8 mouse cellular contexts compared by ENCODE assay signal in genomic region chr9:45838434-45839138, GRCm38 (mm10). TPM values are rescaled to one million over a fixed set of nuclear protein-coding genes. Genes with fewer than 3 reads are reported as not detected.
A peak's percentile ranks its signal among the peaks of the same experiment; 100 is the strongest.
DNase-seq lines count a peak whose midpoint lies in the region; ATAC-seq lines count a peak whose summit lies in the region.

Gene Bace1, plus strand, starts transcription at chr9:45838580.

- no peaks in the 10 kb centered on the region for H3K27me3 ChIP-seq in hindbrain, embryonic 11.5 days (ENCODE audit: control insufficient read depth, insufficient read depth, low read length)
- no peaks in the 10 kb centered on the region for H3K27me3 ChIP-seq in lung, embryonic 15.5 days

- H3K4me3 ChIP-seq in hindbrain, embryonic 11.5 days (ENCODE audit: low read depth, low read length): peak within 1 kb of the TSS; percentile 86
- H3K4me3 ChIP-seq in lung, embryonic 15.5 days: peak within 1 kb of the TSS; percentile 86

- H3K4me1 ChIP-seq in hindbrain, embryonic 11.5 days (replicated peaks; ENCODE audit: control insufficient read depth, insufficient read depth, low read length): peaks cover 3% of the 10 kb centered on the region; the same call in 1 of the 2 replicates
- H3K4me1 ChIP-seq in lung, embryonic 15.5 days: peaks cover 24% of the 10 kb centered on the region

- peak within 1 kb of the TSS; percentile 74 for H3K27ac ChIP-seq in hindbrain, embryonic 11.5 days (ENCODE audit: low read depth, low read length)
- peak within 1 kb of the TSS; percentile 53 for H3K27ac ChIP-seq in lung, embryonic 15.5 days

- H3K9ac ChIP-seq in hindbrain, embryonic 11.5 days (ENCODE audit: low read depth, low read length): peak within 1 kb of the TSS; percentile 83
- H3K9ac ChIP-seq in lung, embryonic 15.5 days: peak within 1 kb of the TSS; percentile 74

- DNase-seq in R1 (ENCODE audit: low read depth, low spot score): peak; percentile 82
- peak; percentile 89 to 93 for DNase-seq in cerebellum, postnatal 25 days
- peak; percentile 83 to 85 for DNase-seq in frontal cortex, postnatal 14 days (ENCODE audit: low spot score in 2 of 2)
- DNase-seq in hindbrain, embryonic 11.5 days (ENCODE audit: low spot score): peak; percentile 82
- peak; percentile 89 to 93 for DNase-seq in layer of hippocampus, postnatal 10 days (ENCODE audit: low spot score in 2 of 2)
- DNase-seq in ovary, postnatal 36 days (ENCODE audit: low spot score): peak; percentile 77

- WGBS in hindbrain, embryonic 11.5 days: under 1% methylated on average over 39 of the region's 40 CpGs
- WGBS in lung, embryonic 15.5 days: under 1% methylated on average over 38 of the region's 40 CpGs

- no peaks in the 10 kb centered on the region for H3K9me3 ChIP-seq in hindbrain, embryonic 11.5 days (ENCODE audit: control insufficient read depth, low read length)
- H3K9me3 ChIP-seq in lung, embryonic 15.5 days: no peaks in the 10 kb centered on the region

- peak within 1 kb of the TSS; percentile 95 for H3K4me2 ChIP-seq in hindbrain, embryonic 11.5 days (replicated peaks; ENCODE audit: low read depth, low read length)
- peak within 1 kb of the TSS; percentile 94 for H3K4me2 ChIP-seq in lung, embryonic 15.5 days

- ATAC-seq in hindbrain, embryonic 11.5 days (ENCODE audit: low FRiP score): peak; percentile 87
- peak; percentile 76 for ATAC-seq in lung, embryonic 15.5 days (ENCODE audit: borderline replicate concordance, extremely low read depth, low FRiP score, low TSS enrichment)
- ATAC-seq in monocyte, adult 5-6 weeks (replicated peaks; ENCODE audit: insufficient number of reproducible peaks, low FRiP score, low TSS enrichment, poor library complexity, severe bottlenecking): no peak

- H3K36me3 ChIP-seq in hindbrain, embryonic 11.5 days (ENCODE audit: control insufficient read depth, insufficient read depth, low read length): no peaks in the 10 kb centered on the region
- no peaks in the 10 kb centered on the region for H3K36me3 ChIP-seq in lung, embryonic 15.5 days

RNA-seq across cellular contexts. Expression of gene Bace1, which starts in this region (rescaled TPM):
- polyA plus RNA-seq in hindbrain, embryonic 11.5 days (2014; fragmentation: Nextera tagmentation; extraction: Ambion mirVana): 29.6 and 31.1 TPM in 2 replicates
- total RNA-seq in layer of hippocampus, postnatal 10 days (2021): 100 to 1,000 TPM in 1 of 2 experiments, 10 to 100 TPM in 1; 88.7 to 102 TPM
- polyA plus RNA-seq in lung, embryonic 15.5 days (2015; fragmentation: Nextera tagmentation; extraction: Ambion mirVana): 25.2 and 26.2 TPM in 2 replicates
- total RNA-seq in monocyte, adult 5-6 weeks (2017): 0.29 to 1.1 TPM (median 0.43 TPM) in 3 replicates

Comparison
In these comparisons a context has a peak if more than half of its experiments do, and no peak if none do; other contexts are left out.
1. RNA of gene Bace1 (total RNA-seq): 88.7 to 102 TPM in layer of hippocampus, postnatal 10 days; 0.29 to 1.1 TPM in monocyte, adult 5-6 weeks; every median in the first group is over 10 times any median in the second.
2. Peak in every context shown above with its lines, with median percentiles within 50 percentile points of each other: DNase-seq.